Mouse (Mus musculus) forebrain, embryonic 10.5 days (tissue): Measurements from ENCODE around the gene Sprtn. TPM values are rescaled to one million over a fixed set of nuclear protein-coding genes. Genes with fewer than 3 reads are reported as not detected.
A peak's percentile ranks its signal among the peaks of the same experiment; 100 is the strongest.

Experiments used
- DNase-seq: peaks from one replicate; pipeline ENCODE4 v3.0.0-alpha.2; 2017; ENCODE audit warnings: low spot score; ENCODE audit errors: extremely low spot score
- H3K27ac ChIP-seq: fragments of 300-500 bp; sonication (generic); 2 replicates; pipeline ENCODE4 v1.5.1; 2016; ENCODE audit warnings: mild to moderate bottlenecking
- H3K27me3 ChIP-seq: fragments of 300-500 bp; sonication (generic); 2 replicates; pipeline ENCODE4 v1.6.1; 2016; ENCODE audit warnings: mild to moderate bottlenecking; ENCODE audit not compliant: poor library complexity, severe bottlenecking
- H3K36me3 ChIP-seq: fragments of 300-500 bp; sonication (generic); replicated peaks from 2 replicates; pipeline ENCODE4 v1.6.1; 2016; ENCODE audit warnings: mild to moderate bottlenecking, moderate library complexity
- H3K4me1 ChIP-seq: fragments of 300-500 bp; sonication (generic); 2 replicates; pipeline ENCODE4 v1.6.1; 2016
- H3K4me3 ChIP-seq: fragments of 300-500 bp; sonication (generic); 2 replicates; pipeline ENCODE4 v1.5.1; 2016; ENCODE audit warnings: mild to moderate bottlenecking, moderate library complexity
- H3K9me3 ChIP-seq: fragments of 300-500 bp; sonication (generic); 2 replicates; pipeline ENCODE4 v1.6.1; 2016; ENCODE audit warnings: mild to moderate bottlenecking, moderate library complexity
- WGBS: fragments of 180-500 bp; shearing (Covaris S2); methylation state at CpG from one replicate; pipeline ENCODE4 v1.1.7; 2016; 5-methylcytosine and 5-hydroxymethylcytosine counted together
- polyA plus RNA-seq: library from polyadenylated mRNA; unstranded; fragments of >200 nt; fragmentation: Nextera tagmentation; extraction: Ambion mirVana; gene quantifications from 2 replicates; pipeline ENCODE4 v1.2.1, GENCODE M21; 2016

The Sprtn gene
- 8.8 and 10.0 TPM in 2 replicates for polyA plus RNA-seq

DNA sequence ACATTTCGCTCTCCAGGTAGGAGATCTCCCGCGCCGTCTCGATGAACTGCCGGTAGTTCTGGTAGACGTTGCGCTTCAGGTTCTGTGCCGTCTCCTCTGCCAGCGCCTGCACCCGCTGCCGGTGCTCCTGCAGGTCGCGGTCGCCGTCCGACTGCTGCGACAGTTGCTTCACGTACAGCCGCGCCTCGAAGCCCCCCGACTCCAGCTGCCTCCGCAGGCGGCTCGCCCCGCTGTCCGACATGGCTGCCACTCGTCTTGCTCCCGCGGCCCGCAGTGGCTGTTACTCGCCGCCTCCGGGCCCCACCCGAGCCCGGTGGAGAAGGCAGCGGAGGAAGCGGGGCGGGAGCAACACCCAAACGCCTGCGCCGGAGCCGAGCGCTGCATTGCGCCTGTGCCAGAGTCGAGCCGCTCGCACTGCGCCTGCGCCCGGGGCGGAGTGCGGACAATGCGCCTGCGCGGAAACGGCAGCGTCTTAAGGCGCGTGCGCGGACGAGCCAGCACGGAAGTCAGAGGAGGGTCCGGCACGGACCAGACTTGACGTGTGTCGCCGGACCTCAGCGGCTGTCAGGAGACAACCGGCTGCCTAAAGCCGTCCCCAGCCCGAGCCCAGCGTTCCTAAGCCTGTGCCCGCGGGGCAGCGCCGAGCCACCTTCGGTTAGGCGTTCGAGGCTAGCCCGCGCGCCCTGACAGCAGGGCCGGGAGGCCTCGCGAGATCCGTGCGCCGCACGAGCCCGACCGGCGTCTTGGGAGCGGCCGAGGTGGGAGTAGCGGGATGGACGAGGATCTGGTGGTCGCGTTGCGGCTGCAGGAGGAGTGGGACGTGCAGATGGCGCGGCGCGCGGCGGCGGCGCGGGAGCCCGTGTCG, at the start of gene Sprtn, which contains the start of gene Exoc8:
Gene Sprtn (plus strand): TSS at position 501 of the 865 bp plus-strand sequence.
Gene Exoc8 (minus strand): TSS at position 320 of the 865 bp plus-strand sequence.
- Histone ChIP-seq H3K4me1 (peaks cover 31% of the 10 kb centered on the region), H3K27me3 (no peaks in the 10 kb centered on the region), H3K36me3 (peaks cover 68% of the 10 kb centered on the region), H3K4me3 (peak within 1 kb of the TSS; percentile 98), H3K9me3 (no peaks in the 10 kb centered on the region), H3K27ac (peak within 1 kb of the TSS; percentile 84)
- WGBS: under 1% methylated on average over 114 of the region's 114 CpGs
- peak; percentile 96 for DNase-seq

- Histone ChIP-seq H3K27ac (no peak overlapping the region), H3K9me3 (peaks cover 43% of the 10 kb centered on the region)
- 90% methylated on average over 1 of the region's 1 CpGs for WGBS
Measured at GRCm38 (mm10) chr8:124853511-124853910, 44.2 kb upstream of the Sprtn start.

DNA sequence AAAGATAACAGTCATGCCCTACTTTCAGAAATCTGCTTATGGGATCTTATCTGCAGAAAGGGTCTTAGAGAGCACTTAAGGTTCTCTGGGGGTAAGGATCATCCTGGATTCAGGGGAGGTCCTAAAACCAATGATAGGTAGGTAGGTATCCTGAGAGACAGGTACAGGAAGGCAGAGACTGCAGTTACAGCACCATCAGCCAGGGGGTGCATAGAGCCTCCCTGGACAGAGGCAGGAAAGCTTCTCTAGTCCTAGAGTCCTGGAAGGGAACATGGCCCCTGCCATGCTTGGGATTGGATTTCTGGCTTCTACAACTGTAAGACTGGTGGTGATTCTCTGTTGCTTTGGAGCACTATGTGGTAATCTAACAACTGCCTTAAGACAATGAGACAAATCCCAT, 38.2 kb upstream of the Sprtn start:
- no peak overlapping the region for H3K4me3 ChIP-seq
- DNase-seq: no peak
- no peaks in the 10 kb centered on the region for H3K27me3 ChIP-seq
- peaks cover 70% of the 10 kb centered on the region for H3K36me3 ChIP-seq
- H3K9me3 ChIP-seq: peaks cover 21% of the 10 kb centered on the region
- peaks cover 19% of the 10 kb centered on the region for H3K4me1 ChIP-seq
- H3K27ac ChIP-seq: no peak overlapping the region

More at GRCm38 (mm10) chr8:124853511-124853910, 44.2 kb upstream of the Sprtn start:
- no peaks in the 10 kb centered on the region for H3K4me1 ChIP-seq
- no peak overlapping the region for H3K4me3 ChIP-seq
- H3K27me3 ChIP-seq: no peaks in the 10 kb centered on the region
- peaks cover 63% of the 10 kb centered on the region for H3K36me3 ChIP-seq
- no peak for DNase-seq

DNA sequence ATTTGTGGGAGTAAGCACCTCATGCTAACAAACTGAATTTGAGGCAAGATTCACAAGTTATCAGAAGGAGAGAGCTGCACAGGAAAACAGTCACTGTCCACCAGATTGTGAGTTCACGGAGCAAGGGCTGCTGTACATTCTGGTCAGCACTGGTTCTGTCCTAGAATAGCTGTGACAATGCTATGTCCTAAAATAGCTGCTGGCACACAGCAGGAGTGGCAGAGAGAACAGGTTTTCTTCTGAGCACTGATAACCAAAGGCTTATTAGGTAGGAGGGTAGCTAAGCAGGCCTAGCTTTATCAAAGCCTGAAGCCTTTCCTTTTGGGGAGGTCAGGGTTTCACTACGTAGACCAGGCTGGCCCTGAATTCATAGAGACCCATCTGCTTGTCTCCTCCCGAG, 37.5 kb upstream of the Sprtn start:
- H3K4me3 ChIP-seq: no peak overlapping the region
- H3K27me3 ChIP-seq: no peaks in the 10 kb centered on the region
- 95% methylated on average over 3 of the region's 3 CpGs for WGBS
- H3K9me3 ChIP-seq: peaks cover 16% of the 10 kb centered on the region
- no peak overlapping the region for H3K27ac ChIP-seq
- H3K4me1 ChIP-seq: peaks cover 21% of the 10 kb centered on the region
- peaks cover 66% of the 10 kb centered on the region for H3K36me3 ChIP-seq
- DNase-seq: no peak

DNA sequence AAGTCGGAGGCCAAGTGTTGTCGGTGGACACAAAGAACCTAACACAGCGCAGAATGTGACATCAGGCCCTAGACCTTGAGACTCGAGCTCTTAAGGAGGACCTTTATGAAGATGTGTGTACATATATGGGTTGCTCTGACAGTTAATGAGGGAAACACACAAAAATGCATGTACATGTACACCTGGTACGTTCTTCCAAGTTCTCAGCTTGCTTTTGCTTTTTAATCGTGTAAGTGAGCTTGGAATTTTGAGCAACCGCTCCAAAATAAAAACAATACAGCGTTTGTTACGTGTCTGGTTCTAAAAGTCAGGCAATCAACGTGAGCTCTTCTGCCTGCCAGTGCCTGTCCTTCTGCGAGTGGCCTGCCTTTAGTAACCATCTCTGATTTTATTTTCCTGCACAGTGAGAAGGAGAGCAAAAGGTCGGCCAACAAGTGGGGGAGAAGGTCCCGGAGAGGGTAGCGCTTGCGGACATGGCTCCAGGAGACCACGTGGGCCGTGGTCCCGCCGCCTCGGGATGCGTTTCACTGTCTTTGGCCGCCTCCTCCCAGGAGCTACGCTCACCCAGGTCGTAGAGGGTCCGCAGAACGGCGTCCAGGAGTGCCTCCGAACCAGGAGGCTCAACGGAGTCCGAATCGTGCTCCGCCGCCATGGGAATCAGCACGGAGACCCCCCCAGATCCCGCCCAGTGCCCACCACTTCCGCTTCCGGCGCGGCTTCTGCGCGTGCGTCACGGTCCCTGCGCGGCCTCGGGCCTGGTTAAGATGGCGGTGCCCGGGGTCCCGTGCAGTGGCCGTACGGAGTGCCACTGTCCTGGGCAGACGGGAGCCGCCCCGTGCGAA, 35.1 kb upstream of the Sprtn start, which contains the start of the genes Gnpat and 2810004N23Rik:
Gene Gnpat (plus strand): TSS at position 713 of the 842 bp plus-strand sequence.
Gene 2810004N23Rik (minus strand): TSS at position 800 of the 842 bp plus-strand sequence.
- peak within 1 kb of the TSS; percentile 81 for H3K4me3 ChIP-seq
- 1% methylated on average over 55 of the region's 55 CpGs for WGBS
- peak; percentile 95 for DNase-seq
- H3K9me3 ChIP-seq: no peaks in the 10 kb centered on the region
- H3K4me1 ChIP-seq: peaks cover 21% of the 10 kb centered on the region
- peak within 1 kb of the TSS; percentile 97 for H3K27ac ChIP-seq
- H3K27me3 ChIP-seq: no peaks in the 10 kb centered on the region
- peaks cover 66% of the 10 kb centered on the region for H3K36me3 ChIP-seq

DNA sequence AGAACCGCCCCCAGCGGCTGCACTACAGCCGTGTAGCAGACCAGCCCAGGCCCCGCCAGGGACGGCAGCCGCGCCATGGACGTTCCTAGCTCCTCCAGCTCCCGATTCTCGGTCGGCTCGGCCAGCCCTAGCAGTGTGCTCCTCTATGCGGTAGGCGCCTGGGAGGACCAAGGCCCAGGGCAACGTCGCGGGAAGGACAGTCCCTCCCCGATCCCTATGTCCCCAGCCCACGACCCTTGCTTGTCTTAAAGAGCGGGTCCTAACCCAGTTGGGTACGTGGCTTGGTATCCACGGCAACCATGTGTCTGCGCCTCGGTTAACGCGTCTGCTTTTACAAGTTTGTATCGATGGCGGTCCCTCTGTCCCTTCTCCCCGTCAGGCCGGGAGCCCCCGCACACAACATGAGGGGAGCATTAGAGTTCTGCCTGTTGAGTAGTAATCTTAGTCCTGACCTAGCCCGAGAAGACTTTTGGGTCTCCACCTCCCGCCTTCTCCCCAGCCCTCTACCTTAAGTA, 34.5 kb upstream of the Sprtn start:
- H3K9me3 ChIP-seq: no peaks in the 10 kb centered on the region
- no peaks in the 10 kb centered on the region for H3K27me3 ChIP-seq
- H3K4me3 ChIP-seq: peak overlapping the region; percentile 81
- peak overlapping the region; percentile 97 for H3K27ac ChIP-seq
- no peak for DNase-seq
- peaks cover 23% of the 10 kb centered on the region for H3K4me1 ChIP-seq
- WGBS: under 1% methylated on average over 33 of the region's 33 CpGs
- peaks cover 60% of the 10 kb centered on the region for H3K36me3 ChIP-seq

- Histone ChIP-seq H3K36me3 (peaks cover 55% of the 10 kb centered on the region), H3K9me3 (no peaks in the 10 kb centered on the region), H3K27ac (peak overlapping the region; percentile 97), H3K4me3 (peak overlapping the region; percentile 81), H3K27me3 (no peaks in the 10 kb centered on the region), H3K4me1 (peaks cover 28% of the 10 kb centered on the region)
- no peak for DNase-seq
- 25% methylated on average over 8 of the region's 8 CpGs for WGBS
Measured at GRCm38 (mm10) chr8:124863729-124864128, 34.0 kb upstream of the Sprtn start.

GRCm38 (mm10) chr8:124866669-124867068, 31.0 kb upstream of the Sprtn start:
- H3K27me3 ChIP-seq: no peaks in the 10 kb centered on the region
- no peaks in the 10 kb centered on the region for H3K9me3 ChIP-seq
- no peak for DNase-seq
- H3K4me3 ChIP-seq: no peak overlapping the region
- H3K36me3 ChIP-seq: peaks cover 41% of the 10 kb centered on the region
- WGBS: 85% methylated on average over 3 of the region's 3 CpGs
- H3K4me1 ChIP-seq: peaks cover 25% of the 10 kb centered on the region
- H3K27ac ChIP-seq: no peak overlapping the region

GRCm38 (mm10) chr8:124867126-124867525, 30.6 kb upstream of the Sprtn start:
- no peak overlapping the region for H3K27ac ChIP-seq
- H3K27me3 ChIP-seq: no peaks in the 10 kb centered on the region
- peaks cover 20% of the 10 kb centered on the region for H3K4me1 ChIP-seq
- no peak for DNase-seq
- H3K36me3 ChIP-seq: peaks cover 46% of the 10 kb centered on the region
- no peak overlapping the region for H3K4me3 ChIP-seq
- H3K9me3 ChIP-seq: no peaks in the 10 kb centered on the region
- WGBS: 91% methylated on average over 2 of the region's 2 CpGs

GRCm38 (mm10) chr8:124869708-124870107, 28.0 kb upstream of the Sprtn start:
- Histone ChIP-seq H3K4me1 (0 out of 2 replicates have a peak, but pooled peaks cover 8% of the 10 kb centered on the region), H3K27me3 (no peaks in the 10 kb centered on the region), H3K4me3 (no peak overlapping the region), H3K9me3 (no peaks in the 10 kb centered on the region), H3K27ac (no peak overlapping the region), H3K36me3 (peaks cover 72% of the 10 kb centered on the region)
- DNase-seq: no peak
- WGBS: 94% methylated on average over 6 of the region's 6 CpGs

GRCm38 (mm10) chr8:124871474-124871873, 26.2 kb upstream of the Sprtn start:
- H3K36me3 ChIP-seq: peaks cover 74% of the 10 kb centered on the region
- 90% methylated on average over 7 of the region's 7 CpGs for WGBS
- H3K27me3 ChIP-seq: no peaks in the 10 kb centered on the region
- H3K4me1 ChIP-seq: 0 out of 2 replicates have a peak, but pooled peaks cover 8% of the 10 kb centered on the region
- no peak for DNase-seq
- no peak overlapping the region for H3K4me3 ChIP-seq
- no peaks in the 10 kb centered on the region for H3K9me3 ChIP-seq
- no peak overlapping the region for H3K27ac ChIP-seq

DNA sequence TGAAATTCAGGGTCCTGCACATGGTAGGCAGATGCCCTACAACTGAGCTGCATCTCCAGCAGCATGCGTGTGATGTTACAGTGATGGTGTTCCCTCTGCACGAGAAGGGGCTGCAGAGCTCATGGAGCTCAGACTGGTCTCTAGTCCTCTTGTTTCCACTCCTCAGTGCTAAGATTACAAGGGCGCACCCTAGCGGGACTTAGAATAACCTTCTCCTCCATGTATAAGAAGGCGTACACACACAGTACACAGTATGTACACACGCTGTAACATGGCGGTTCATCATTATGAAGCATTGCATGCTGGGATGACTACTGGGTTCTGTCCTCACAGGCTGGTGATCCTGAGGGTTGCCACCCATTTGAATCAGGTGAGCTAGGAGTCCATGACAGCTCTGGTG, 25.6 kb upstream of the Sprtn start:
- 0 out of 2 replicates have a peak, but pooled peaks cover 8% of the 10 kb centered on the region for H3K4me1 ChIP-seq
- no peak overlapping the region for H3K4me3 ChIP-seq
- DNase-seq: no peak
- peaks cover 74% of the 10 kb centered on the region for H3K36me3 ChIP-seq
- H3K27me3 ChIP-seq: no peaks in the 10 kb centered on the region
- H3K9me3 ChIP-seq: no peaks in the 10 kb centered on the region
- H3K27ac ChIP-seq: no peak overlapping the region
- 95% methylated on average over 7 of the region's 7 CpGs for WGBS
